Mouse (Mus musculus) T-helper 1 cell (primary cell): ENCODE results near the gene Klf12.

Experiments
- in situ Hi-C: fragments of 300-600 bp; cut with MboI, MseI; formaldehyde crosslinking; loops from one replicate; pipeline ENCODE4 v1.15.1; 2025; ENCODE audit warnings: high pct_unique_total_duplicates

Gene Klf12

GRCm38 (mm10) chr14:100045431-100045830, 239.0 kb downstream of the Klf12 start:
- in situ Hi-C loops: no loop called here

- in situ Hi-C loops: no loop called here
Observed at GRCm38 (mm10) chr14:100041823-100042222, 242.7 kb downstream of the Klf12 start.

- in situ Hi-C loops: no loop called here
Observed at GRCm38 (mm10) chr14:100026671-100027070, 257.8 kb downstream of the Klf12 start.

- in situ Hi-C loops: no loop called here
Observed at GRCm38 (mm10) chr14:100017219-100017618, 267.3 kb downstream of the Klf12 start.

GRCm38 (mm10) chr14:100010525-100010924, 274.0 kb downstream of the Klf12 start:
- in situ Hi-C loops: no loop called here

GRCm38 (mm10) chr14:100009790-100010382, 274.6 kb downstream of the Klf12 start:
- in situ Hi-C loops: no loop called here

- in situ Hi-C loops: no loop called here
Observed at GRCm38 (mm10) chr14:99983510-99983909, 301.0 kb downstream of the Klf12 start.

- in situ Hi-C loops: no loop called here
Observed at GRCm38 (mm10) chr14:99981209-99981608, 303.3 kb downstream of the Klf12 start.

GRCm38 (mm10) chr14:99967920-99968319, 316.6 kb downstream of the Klf12 start:
- in situ Hi-C loops: no loop called here

- in situ Hi-C loops: no loop called here
Observed at GRCm38 (mm10) chr14:99960500-99961229, 323.8 kb downstream of the Klf12 start.

- in situ Hi-C loops: no loop called here
Observed at GRCm38 (mm10) chr14:99955133-99955532, 329.3 kb downstream of the Klf12 start.

GRCm38 (mm10) chr14:99944221-99945108, 340.0 kb downstream of the Klf12 start:
- in situ Hi-C loops: no loop called here

- in situ Hi-C loops: no loop called here
Observed at GRCm38 (mm10) chr14:99943156-99943555, 341.3 kb downstream of the Klf12 start.

- in situ Hi-C loops: loop anchor here (10.0 kb wide), 1 partner anchor 151 kb away; no protein-coding TSS in a partner anchor
Observed at GRCm38 (mm10) chr14:99933456-99933855, 351.0 kb downstream of the Klf12 start.

GRCm38 (mm10) chr14:99931879-99932278, 352.6 kb downstream of the Klf12 start:
- in situ Hi-C loops: loop anchor here (10.0 kb wide), 1 partner anchor 153 kb away; no protein-coding TSS in a partner anchor

- in situ Hi-C loops: no loop called here
Observed at GRCm38 (mm10) chr14:99911912-99912311, 372.6 kb downstream of the Klf12 start.

- in situ Hi-C loops: no loop called here
Observed at GRCm38 (mm10) chr14:99910876-99911275, 373.6 kb downstream of the Klf12 start.

GRCm38 (mm10) chr14:99900902-99901301, 383.6 kb downstream of the Klf12 start:
- in situ Hi-C loops: no loop called here

- in situ Hi-C loops: loop anchor here (5.0 kb wide), 1 partner anchor 762 kb away; no protein-coding TSS in a partner anchor
Observed at GRCm38 (mm10) chr14:99898861-99899260, 385.6 kb downstream of the Klf12 start.

- in situ Hi-C loops: loop anchor here (5.0 kb wide), 1 partner anchor 758 kb away; no protein-coding TSS in a partner anchor
Observed at GRCm38 (mm10) chr14:99894708-99895383, 389.6 kb downstream of the Klf12 start.

- in situ Hi-C loops: no loop called here
Observed at GRCm38 (mm10) chr14:99894062-99894461, 390.4 kb downstream of the Klf12 start.
